Mouse (Mus musculus) WW6 (cell line): ENCODE data around the gene Urad.
A peak's percentile ranks its signal among the peaks of the same experiment; 100 is the strongest.

Source experiments
- DNase-seq: peaks from one replicate; pipeline ENCODE4 v3.0.0-alpha.2; 2013; ENCODE audit warnings: low read depth, low spot score

Urad gene

GRCm38 (mm10) chr5:147269926-147270672 is 52.1 kb downstream of the Urad start, which contains the start of gene Pdx1:
TSS of gene Pdx1 (plus strand) at chr5:147269959.
- DNase-seq, result peak; percentile 60

- DNase-seq, result no peak
Measured at GRCm38 (mm10) chr5:147269371-147269770, 52.9 kb downstream of the Urad start.

- DNase-seq, result no peak
Measured at GRCm38 (mm10) chr5:147268728-147269127, 53.5 kb downstream of the Urad start.

- DNase-seq, result no peak
Measured at GRCm38 (mm10) chr5:147267434-147267833, 54.8 kb downstream of the Urad start.
